Mouse (Mus musculus) megakaryocyte, embryonic 14.5 days (primary cell): Measurements from ENCODE around the gene Cyba.

ENCODE experiments used
- FLI1 ChIP-seq: IDR thresholded peaks from 2 replicates; pipeline ENCODE4 v1.6.1; 2012; ENCODE audit warnings: low read length, inconsistent platforms, mixed read lengths
- GATA1 ChIP-seq: IDR thresholded peaks from 3 replicates; pipeline ENCODE4 v1.6.1; 2012; ENCODE audit warnings: mixed read lengths, low read length, inconsistent platforms, borderline replicate concordance

DNA sequence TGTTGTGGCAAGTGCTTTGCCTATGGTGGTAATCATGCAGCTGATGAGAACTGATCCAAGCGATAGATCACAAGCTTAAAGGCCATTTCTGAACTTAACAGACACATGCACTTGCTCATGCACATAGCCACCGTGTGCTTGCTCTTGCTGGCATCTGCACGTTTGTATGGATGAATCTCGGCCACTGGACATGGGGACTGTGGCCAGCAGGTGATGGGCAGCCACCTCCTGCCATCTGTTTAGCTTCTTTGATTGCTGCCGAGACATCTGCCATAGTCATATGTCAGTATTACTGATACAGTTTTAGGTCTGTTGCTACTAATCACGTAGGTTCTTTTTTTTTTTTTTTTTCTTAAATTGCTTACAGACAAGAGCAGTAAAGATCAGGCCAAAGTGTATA lies 37.4 kb downstream of the Cyba start:
- TF ChIP-seq GATA1 (no peak), FLI1 (no peak)
